Mouse (Mus musculus) ovary, postnatal 10 days (tissue): ENCODE results near the gene Kcnf1.

Experiments
- DNase-seq: peaks from one replicate; pipeline ENCODE4 v3.0.0; 2022; ENCODE audit warnings: low spot score

The Kcnf1 gene

DNA sequence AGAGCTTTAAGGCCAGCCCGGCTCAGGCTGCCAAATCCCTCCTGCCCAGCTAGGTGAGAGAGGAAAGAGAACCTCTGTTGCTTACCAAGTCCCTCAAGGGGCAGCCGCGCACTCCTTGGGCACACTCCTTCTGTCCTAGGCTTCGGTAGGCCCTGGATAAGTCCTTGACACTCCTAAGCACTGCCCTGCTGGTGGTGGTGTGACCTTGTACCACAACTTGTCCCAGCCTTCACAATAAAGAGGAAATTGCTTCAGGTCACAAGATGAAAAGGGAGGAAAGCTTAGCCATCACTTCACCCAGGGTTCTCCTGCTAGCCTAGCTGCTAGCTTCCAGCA, at the start of gene Kcnf1:
Kcnf1 (minus strand) TSS at position 132 of the 336 bp plus-strand sequence.
- no peak for DNase-seq

DNA sequence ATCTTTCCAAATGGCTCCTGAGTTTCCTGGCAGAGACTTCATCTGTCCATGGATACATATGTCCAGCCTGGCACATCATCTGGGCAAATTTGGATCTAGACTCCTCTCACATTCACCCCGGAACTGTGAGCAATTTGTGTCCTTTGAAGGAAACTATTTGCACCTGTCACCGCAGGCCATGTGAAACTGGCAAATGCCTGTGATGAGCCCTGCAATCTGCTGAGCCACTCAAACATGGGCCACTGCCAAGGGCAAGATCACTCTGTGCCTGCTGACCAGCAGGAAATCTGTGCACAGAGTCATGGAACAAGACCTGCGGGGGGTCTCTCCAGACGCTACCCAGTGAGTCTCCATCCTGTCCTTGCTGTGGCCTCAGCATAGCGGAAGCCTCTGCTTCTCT, 48.3 kb upstream of the Kcnf1 start:
- DNase-seq = no peak

GRCm38 (mm10) chr12:17223050-17223449, 46.4 kb upstream of the Kcnf1 start:
- DNase-seq = no peak

DNA sequence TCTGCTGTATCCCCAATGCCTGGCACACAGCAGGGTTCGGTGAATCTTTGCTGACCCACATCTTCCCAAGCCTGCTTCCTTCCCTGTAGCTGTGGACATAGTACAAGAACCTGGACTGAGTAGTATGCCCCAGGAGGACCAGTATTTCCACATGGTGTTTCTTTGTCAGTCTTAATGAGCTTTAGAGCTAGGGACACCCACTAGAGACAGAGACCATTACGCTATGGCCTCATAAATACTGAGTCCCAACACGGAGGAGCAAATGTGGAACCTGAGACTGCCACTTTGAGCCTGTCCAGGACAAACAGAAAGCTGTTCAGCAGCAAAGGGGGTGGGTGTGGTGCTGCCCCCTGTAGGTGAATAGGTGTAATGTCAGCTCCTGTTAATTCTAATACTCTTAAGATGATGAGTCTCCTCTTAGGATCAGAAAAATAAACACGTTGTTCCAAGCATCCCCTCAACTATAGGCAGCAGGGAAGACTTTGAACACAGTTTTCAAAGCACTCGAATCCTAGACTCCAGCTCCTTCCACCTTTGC, 45.3 kb upstream of the Kcnf1 start:
- no peak for DNase-seq

GRCm38 (mm10) chr12:17220631-17221030, 43.9 kb upstream of the Kcnf1 start:
- DNase-seq = no peak

DNA sequence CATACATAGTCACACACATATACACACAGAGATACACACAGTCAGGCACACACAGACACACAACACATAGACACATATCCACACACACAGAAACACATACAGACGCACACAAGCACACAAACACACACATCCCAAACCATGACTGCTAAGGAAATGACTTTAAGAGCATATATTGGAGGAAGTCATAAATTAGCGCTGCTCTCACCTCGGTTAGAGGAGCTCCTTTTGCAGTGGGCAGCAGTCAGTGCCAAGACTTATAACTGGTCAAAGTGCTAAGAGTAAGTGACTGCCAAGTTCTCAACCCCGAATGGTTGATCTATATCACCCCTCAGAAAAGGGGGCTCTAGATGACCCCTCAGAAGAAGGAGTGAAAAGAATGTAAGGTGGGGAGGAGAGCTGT, 42.4 kb upstream of the Kcnf1 start:
- no peak for DNase-seq

DNA sequence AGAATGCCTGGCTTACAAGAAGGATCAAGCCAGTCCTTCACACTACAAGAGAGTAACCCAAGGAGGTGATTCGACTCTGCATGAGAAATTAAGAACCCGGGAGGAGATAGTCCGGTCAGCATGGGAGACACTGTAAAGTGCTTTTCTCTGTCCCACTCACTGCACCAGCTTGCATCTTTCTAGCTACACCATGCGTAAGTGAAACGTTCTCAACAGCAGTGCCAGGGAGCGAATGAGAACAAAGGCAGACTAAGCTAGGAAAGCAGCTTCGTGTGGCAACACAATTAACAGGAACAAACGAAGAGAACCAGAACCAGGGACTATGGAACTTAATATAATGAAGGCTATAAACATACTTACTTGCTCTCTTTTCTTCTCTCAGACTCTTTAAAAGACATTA, 41.7 kb upstream of the Kcnf1 start:
- DNase-seq = no peak

- no peak for DNase-seq
These were observed 39.1 kb upstream of the Kcnf1 start for GRCm38 (mm10) chr12:17215751-17216150.

GRCm38 (mm10) chr12:17202492-17203322, 26.0 kb upstream of the Kcnf1 start:
- DNase-seq = no peak

GRCm38 (mm10) chr12:17198621-17199020, 21.9 kb upstream of the Kcnf1 start:
- no peak for DNase-seq

DNA sequence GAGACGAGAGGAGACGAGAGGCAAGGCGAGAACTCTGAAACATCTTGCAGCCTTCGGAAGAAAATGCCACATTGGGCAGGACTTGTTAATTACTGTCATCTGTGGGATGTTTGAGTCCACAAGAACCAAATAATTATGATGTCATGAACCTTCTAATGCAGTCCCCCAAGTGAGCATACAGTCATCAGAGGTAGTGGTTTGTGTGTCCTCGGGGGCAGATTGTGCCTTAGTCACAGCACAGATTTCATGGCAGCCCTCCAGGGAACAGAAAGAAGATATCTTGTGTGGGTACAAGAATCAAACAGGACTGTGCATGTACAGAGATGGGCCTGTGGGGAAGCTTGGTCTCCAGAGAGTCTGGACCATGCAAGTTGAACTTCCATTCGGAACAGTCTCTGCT, 17.5 kb upstream of the Kcnf1 start:
- DNase-seq = no peak

DNA sequence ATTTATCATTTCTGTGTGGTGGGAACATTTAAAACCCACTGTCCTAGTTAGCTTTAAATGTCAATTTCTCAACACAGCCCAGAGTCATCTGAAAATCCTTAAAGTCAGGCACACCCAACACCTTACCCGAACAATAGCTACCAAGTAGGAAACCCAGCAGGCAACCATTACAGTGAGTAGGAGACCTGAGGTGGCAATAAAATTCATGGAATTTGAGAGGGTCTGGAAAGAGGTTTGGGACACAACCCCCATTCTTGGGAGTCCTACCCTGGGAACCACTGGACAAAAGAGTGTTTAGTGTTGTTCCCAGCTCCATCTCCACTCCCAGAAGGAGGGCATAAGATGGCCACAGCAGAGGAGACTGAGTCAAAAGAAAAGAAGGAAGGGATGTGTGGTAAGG, 16.6 kb upstream of the Kcnf1 start:
- no peak for DNase-seq

GRCm38 (mm10) chr12:17192887-17193286, 16.2 kb upstream of the Kcnf1 start:
- DNase-seq = no peak

DNA sequence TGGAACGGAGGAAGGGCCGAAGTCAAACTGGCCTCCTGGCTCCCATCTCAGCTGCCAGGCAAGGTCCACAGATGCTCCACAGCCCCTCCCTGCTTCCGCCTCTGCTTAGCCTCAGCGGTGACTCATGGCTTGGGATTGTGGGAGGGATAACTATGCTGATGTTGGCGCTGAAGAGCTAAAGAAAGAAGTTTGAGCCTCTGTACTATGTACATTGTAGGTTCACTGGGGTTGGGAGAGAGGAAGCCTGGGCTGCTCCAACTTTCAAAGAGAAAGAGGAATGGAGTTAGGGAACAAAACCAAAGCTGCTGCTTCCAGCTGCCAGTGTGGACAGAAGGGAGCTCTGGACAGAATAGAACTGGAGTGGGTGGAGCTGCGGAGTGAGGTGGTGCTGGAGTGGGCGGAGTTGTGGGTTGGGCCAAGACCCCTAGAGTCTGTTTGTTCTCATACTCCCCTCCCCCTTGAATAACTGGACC, 7.7 kb upstream of the Kcnf1 start:
- no peak for DNase-seq

- DNase-seq = no peak
These were observed 7.1 kb upstream of the Kcnf1 start for GRCm38 (mm10) chr12:17183788-17184187.

- DNase-seq = no peak
These were observed 489 bp downstream of the Kcnf1 start for GRCm38 (mm10) chr12:17176041-17176756.

DNA sequence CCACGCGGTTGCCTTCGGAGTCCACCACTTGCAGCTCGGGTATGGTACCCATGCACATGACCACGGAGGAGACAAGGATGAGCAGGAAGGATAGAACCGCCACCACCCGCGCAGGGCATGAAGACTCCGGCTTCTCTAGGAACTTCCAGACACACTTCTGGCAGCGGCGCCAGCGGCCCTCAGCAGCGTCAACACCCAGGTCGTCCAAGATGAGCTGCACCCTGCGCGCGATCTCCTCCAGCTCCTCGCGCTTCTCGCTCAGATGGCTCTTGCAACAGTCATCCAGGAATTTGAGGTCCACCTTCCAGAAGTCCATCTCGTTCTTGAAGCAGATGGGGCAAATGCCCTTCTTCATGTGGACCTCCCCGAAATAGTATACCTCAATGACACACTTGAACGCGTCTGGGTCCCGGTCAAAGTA, 1.1 kb downstream of the Kcnf1 start:
- no peak for DNase-seq

- no peak for DNase-seq
These were observed 1.6 kb downstream of the Kcnf1 start for GRCm38 (mm10) chr12:17175124-17175523.

- DNase-seq = no peak
These were observed 2.4 kb downstream of the Kcnf1 start for GRCm38 (mm10) chr12:17174134-17174893.

- DNase-seq = no peak
These were observed 6.3 kb downstream of the Kcnf1 start for GRCm38 (mm10) chr12:17170406-17170805.

- no peak for DNase-seq
These were observed 10.6 kb downstream of the Kcnf1 start for GRCm38 (mm10) chr12:17166116-17166515.

- no peak for DNase-seq
These were observed 12.7 kb downstream of the Kcnf1 start for GRCm38 (mm10) chr12:17163996-17164395.
